Mouse (Mus musculus) heart, adult 2 months (tissue): ENCODE measurements around the gene Tnfrsf1b.

Experiments used
- CTCF ChIP-seq: fragments of 200-600 bp; IDR thresholded peaks from 2 replicates; pipeline ENCODE4 v1.8.1; 2022; ENCODE audit warnings: antibody characterized with exemption, mild to moderate bottlenecking, moderate library complexity
- EP300 ChIP-seq: fragments of 200-500 bp; IDR thresholded peaks from 2 replicates; pipeline ENCODE4 v1.6.1; 2011; ENCODE audit warnings: low read depth, low read length, control low read depth; ENCODE audit not compliant: insufficient read depth
- POLR2A ChIP-seq: fragments of 200-500 bp; IDR thresholded peaks from 2 replicates; pipeline ENCODE4 v1.6.1; 2011; ENCODE audit warnings: mild to moderate bottlenecking, low read depth, low read length, control low read depth; ENCODE audit not compliant: insufficient read depth

DNA sequence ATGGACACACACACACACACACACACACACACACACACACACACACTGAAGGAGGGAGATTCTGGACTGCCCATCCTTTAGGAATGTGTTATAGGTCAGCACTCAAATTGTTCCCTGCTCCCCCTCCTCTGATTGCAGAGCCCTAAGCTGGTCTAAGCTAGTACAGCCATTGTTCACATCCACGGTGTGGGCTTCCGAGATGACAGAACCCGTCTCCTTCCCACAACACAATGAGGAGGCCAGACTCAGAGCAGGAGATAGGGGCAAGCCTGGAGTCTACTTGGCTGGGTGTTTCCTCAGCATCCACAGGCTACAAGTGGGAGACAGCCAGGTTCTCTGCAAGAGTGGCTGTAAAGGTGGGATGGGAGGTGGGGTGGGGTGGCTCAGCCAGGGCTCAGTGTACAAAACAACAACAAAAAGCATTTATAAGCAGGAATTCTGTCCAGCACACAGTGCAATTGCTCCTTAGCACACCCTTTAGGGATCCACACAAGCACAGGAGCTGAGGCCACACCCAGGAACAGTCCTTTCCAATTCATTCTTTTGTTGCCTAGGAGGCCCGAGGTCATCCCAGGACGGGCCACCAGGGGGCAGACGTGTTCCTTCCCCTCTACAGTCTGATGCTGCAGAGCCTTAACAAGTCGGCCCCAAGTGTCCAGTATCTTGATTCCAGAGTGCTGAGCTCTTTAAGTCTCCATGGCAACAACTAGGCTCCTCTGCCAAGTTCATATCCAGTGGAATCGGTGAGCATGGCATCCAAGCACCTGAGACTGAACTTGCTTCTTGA is 32.5 kb downstream of the Tnfrsf1b start:
- TF ChIP-seq CTCF: peak; percentile 99
- TF ChIP-seq POLR2A: no peak
- peak; percentile 66; the same call in 1 of the 2 replicates for TF ChIP-seq EP300
